Mouse (Mus musculus) stomach, postnatal 0 days (tissue): ENCODE results near the gene Rpl11. TPM values are rescaled to one million over a fixed set of nuclear protein-coding genes. Genes with fewer than 3 reads are reported as not detected.

ENCODE experiments used
- ATAC-seq: fragments of 200-750 bp; cut with Nextera tagmentation; 2 replicates; pipeline ENCODE4 v1.8.0; 2017; ENCODE audit not compliant: low FRiP score, low TSS enrichment
- DNase-seq: peaks from one replicate; pipeline ENCODE4 v3.0.0-alpha.2; 2016; ENCODE audit warnings: low spot score
- H3K27ac ChIP-seq: fragments of 300-500 bp; sonication (generic); replicated peaks from 2 replicates; pipeline ENCODE4 v1.5.1; 2014; ENCODE audit warnings: mild to moderate bottlenecking, control low read depth
- H3K27me3 ChIP-seq: fragments of 300-500 bp; sonication (generic); 2 replicates; pipeline ENCODE4 v1.6.1; 2014; ENCODE audit warnings: low read length; ENCODE audit not compliant: control insufficient read depth, insufficient read depth
- H3K36me3 ChIP-seq: fragments of 300-500 bp; sonication (generic); 2 replicates; pipeline ENCODE4 v1.6.1; 2014; ENCODE audit warnings: low read length, mixed read lengths; ENCODE audit not compliant: control insufficient read depth, insufficient read depth
- H3K4me1 ChIP-seq: fragments of 300-500 bp; sonication (generic); replicated peaks from 2 replicates; pipeline ENCODE4 v1.6.1; 2014; ENCODE audit warnings: antibody characterized with exemption; ENCODE audit not compliant: control insufficient read depth, insufficient read depth
- H3K4me2 ChIP-seq: fragments of 300-500 bp; sonication (generic); replicated peaks from 2 replicates; pipeline ENCODE4 v1.6.1; 2014; ENCODE audit warnings: low read depth, mild to moderate bottlenecking, control low read depth, moderate library complexity
- H3K4me3 ChIP-seq: fragments of 300-500 bp; sonication (generic); 2 replicates; pipeline ENCODE4 v1.5.1; 2014; ENCODE audit warnings: low read depth, low read length, control low read depth
- H3K9ac ChIP-seq: fragments of 300-500 bp; sonication (generic); 2 replicates; pipeline ENCODE4 v1.6.1; 2014; ENCODE audit warnings: mild to moderate bottlenecking, low read length, control low read depth, mixed read lengths
- H3K9me3 ChIP-seq: fragments of 300-500 bp; sonication (generic); 2 replicates; pipeline ENCODE4 v1.6.1; 2016; ENCODE audit warnings: low read length; ENCODE audit not compliant: control insufficient read depth
- CTCF ChIP-seq: IDR thresholded peaks from 2 replicates; pipeline ENCODE4 v1.5.1; 2016; ENCODE audit warnings: antibody characterized with exemption, low read depth, mild to moderate bottlenecking, moderate library complexity
- EP300 ChIP-seq: optimal IDR thresholded peaks from 2 replicates; pipeline ENCODE3; 2016; ENCODE audit warnings: antibody characterized with exemption
- WGBS: fragments of 180-500 bp; shearing (Covaris S2); extraction: QIAGEN DNeasy Blood & Tissue Kit; methylation state at CpG from one replicate; pipeline ENCODE4 v1.1.7; 2014; 5-methylcytosine and 5-hydroxymethylcytosine counted together
- polyA plus RNA-seq: library from polyadenylated mRNA; unstranded; fragments of >200 nt; fragmentation: Nextera tagmentation; extraction: Ambion mirVana; gene quantifications from 2 replicates; pipeline ENCODE4 v1.2.1, GENCODE M21; 2015

The Rpl11 gene
- polyA plus RNA-seq, 1 experiment from 2014 or later, result 402 TPM

DNA sequence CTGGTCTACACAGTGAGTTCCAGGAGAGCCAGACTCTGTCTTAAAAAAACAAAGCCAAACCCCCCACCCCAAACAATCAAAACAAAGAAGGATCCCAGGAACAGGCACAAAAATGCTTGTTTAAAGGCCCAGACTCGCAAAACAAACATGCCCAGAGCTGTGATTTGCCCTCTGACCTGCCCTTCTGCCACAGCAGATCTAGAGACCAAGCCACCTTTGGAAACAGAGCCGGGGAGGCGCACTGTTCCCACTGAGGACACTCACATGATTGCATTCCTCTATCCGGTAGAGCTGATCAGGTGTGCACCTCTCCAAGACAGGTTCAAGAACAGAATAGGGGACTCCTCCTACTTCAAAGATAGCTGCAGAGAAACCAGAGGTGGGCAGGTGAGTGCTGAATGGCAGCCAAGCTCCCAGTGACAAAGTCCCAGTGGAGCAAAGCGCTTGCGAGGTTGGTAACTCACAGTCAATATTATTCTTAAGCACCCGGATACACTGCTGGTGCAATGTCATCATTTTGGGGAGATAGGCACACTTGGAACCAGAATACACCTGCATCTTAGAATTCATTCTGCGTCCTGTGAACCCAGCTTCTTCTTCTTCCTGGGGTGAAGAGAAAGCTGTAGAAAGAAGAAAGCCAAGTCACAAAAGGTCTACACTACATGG is 44.3 kb downstream of the Rpl11 start:
- Histone ChIP-seq H3K9ac (no peak overlapping the region), H3K4me1 (no peaks in the 10 kb centered on the region), H3K27ac (no peak overlapping the region), H3K27me3 (no peaks in the 10 kb centered on the region), H3K36me3 (peaks cover 54% of the 10 kb centered on the region), H3K4me3 (no peak overlapping the region), H3K9me3 (no peaks in the 10 kb centered on the region), H3K4me2 (no peak overlapping the region)
- TF ChIP-seq EP300, result no peak
- TF ChIP-seq CTCF, result no peak
- 80% methylated on average over 8 of the region's 8 CpGs for WGBS
- ATAC-seq (no peak), DNase-seq (no peak)

DNA sequence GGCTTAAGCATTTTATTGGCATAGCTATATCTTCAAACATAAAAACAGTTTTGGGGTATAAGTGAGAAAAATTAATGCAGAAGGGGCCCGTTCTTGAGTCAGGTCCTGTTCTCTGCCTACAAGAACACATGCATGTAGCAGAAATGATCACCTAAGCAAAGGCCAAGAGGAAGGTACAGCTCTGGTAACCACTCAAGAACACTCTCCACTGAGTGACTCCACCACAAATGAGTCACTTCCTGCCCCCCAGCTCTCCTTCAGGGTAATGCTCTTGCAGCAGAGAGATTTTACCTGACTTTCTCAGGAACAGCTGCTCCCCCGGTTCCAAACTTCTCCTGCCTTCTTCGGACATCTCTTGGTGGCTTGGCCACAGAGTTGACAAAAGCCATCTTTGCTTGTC is 46.4 kb downstream of the Rpl11 start:
- DNase-seq (no peak), ATAC-seq (no peak)
- Histone ChIP-seq H3K9me3 (no peaks in the 10 kb centered on the region), H3K27me3 (no peaks in the 10 kb centered on the region), H3K27ac (no peak overlapping the region), H3K4me2 (no peak overlapping the region), H3K9ac (no peak overlapping the region), H3K4me3 (no peak overlapping the region), H3K36me3 (peaks cover 63% of the 10 kb centered on the region), H3K4me1 (no peaks in the 10 kb centered on the region)
- WGBS, result 83% methylated on average over 3 of the region's 3 CpGs
- no peak for TF ChIP-seq EP300
- TF ChIP-seq CTCF, result no peak

DNA sequence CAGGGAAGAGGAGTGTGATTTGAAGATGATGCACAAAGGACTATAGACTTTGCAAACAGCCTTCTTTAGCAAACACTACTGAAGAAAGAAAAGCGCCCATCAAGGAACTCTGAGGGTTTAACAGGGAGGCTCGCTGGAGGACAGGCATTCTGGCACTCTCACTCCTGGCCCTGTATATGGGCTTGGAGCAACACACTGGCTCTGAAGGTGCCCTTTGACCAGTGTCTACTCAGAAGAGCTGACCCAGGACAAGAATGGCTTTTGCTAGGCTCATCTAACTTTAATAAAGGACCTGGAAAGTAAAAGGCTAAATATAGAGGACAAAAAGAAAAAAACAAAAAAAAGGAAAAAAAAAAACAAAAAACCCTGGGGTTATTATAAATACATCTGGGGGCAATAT is 48.3 kb downstream of the Rpl11 start:
- DNase-seq (no peak), ATAC-seq (no peak)
- Histone ChIP-seq H3K36me3 (peaks cover 48% of the 10 kb centered on the region), H3K9ac (no peak overlapping the region), H3K9me3 (no peaks in the 10 kb centered on the region), H3K4me1 (no peaks in the 10 kb centered on the region), H3K4me2 (no peak overlapping the region), H3K4me3 (no peak overlapping the region), H3K27me3 (no peaks in the 10 kb centered on the region), H3K27ac (no peak overlapping the region)
- TF ChIP-seq CTCF (no peak), EP300 (no peak)
- 84% methylated on average over 2 of the region's 2 CpGs for WGBS

DNA sequence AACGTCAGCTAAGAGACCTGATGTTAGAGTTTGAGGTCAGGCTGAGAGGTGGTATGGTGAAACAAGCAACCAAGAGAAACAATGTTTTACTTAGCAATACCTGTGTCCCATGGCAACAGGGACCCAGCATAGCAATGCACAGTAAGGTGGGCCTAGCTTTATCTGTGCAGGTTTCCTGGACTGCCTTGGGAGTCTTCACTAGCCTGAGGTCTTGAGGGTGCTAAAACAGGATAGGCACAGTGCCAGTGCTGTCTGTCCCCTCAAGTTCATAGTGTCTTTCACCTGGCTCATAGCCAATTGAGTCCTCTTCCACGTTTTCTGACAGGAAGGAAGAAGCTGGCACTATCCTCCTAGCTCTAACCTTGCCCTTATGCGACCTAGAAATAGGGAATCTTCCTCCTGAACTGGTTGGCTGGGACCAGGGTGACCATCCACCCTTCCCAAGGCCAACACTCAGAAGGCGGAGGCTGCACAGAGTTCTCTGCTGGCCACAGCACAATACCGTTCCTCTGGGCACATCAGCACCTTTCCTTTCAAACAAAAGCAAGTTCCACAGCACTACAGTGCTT is 49.0 kb downstream of the Rpl11 start:
- WGBS, result 80% methylated on average over 5 of the region's 5 CpGs
- no peak overlapping the region for H3K4me2 ChIP-seq
- H3K9me3 ChIP-seq, result no peaks in the 10 kb centered on the region
- TF ChIP-seq EP300 (no peak), CTCF (no peak)
- H3K27ac ChIP-seq, result no peak overlapping the region
- peaks cover 46% of the 10 kb centered on the region for H3K36me3 ChIP-seq
- no peak for ATAC-seq
- H3K9ac ChIP-seq, result no peak overlapping the region
- no peak overlapping the region for H3K4me3 ChIP-seq
- H3K4me1 ChIP-seq, result no peaks in the 10 kb centered on the region
- H3K27me3 ChIP-seq, result no peaks in the 10 kb centered on the region
- no peak for DNase-seq

DNA sequence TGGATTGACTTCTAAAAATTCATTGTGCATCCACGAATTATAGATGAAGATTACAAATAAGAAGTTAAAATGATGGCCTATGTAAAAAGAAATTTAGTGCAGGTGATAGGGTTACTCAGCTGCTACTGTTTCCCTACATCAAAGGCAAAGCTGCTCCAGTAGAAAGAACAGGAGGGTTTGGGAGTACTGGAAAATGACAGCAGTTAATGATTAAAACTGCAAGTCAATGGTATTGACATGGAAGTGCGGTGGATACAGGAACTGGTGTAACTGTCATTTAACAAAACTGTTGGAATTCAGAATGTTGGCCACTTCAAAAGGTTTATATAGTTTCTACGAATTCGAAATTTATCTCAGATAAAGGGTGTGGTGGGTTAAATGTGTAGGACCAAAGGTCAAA is 58.1 kb downstream of the Rpl11 start:
- WGBS, result 80% methylated on average over 4 of the region's 4 CpGs

DNA sequence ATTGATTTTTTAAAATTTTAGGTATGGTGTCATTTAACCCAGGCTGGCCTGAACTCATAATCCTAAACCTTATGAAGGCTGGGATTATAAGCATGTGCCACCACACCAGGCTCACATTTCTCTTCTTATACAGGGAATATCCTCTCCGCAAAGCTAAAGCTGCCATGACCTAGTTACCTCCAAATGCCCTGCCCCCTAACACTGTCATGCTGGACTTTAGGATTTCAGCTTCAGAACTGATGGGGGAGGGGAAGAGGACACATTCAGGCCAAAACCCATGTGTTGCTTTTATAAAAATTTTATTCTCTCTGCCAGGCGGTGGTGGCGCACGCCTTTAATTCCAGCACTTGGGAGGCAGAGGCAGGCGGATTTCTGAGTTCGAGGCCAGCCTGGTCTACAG is 59.3 kb downstream of the Rpl11 start:
- Histone ChIP-seq H3K27ac (no peak overlapping the region), H3K9me3 (no peaks in the 10 kb centered on the region), H3K27me3 (no peaks in the 10 kb centered on the region), H3K9ac (no peak overlapping the region), H3K36me3 (no peaks in the 10 kb centered on the region), H3K4me3 (no peak overlapping the region), H3K4me2 (no peak overlapping the region), H3K4me1 (no peaks in the 10 kb centered on the region)
- DNase-seq (no peak), ATAC-seq (no peak)
- TF ChIP-seq EP300 (no peak), CTCF (no peak)
- 94% methylated on average over 6 of the region's 6 CpGs for WGBS

More for the DNA sequence above, 58.1 kb downstream of the Rpl11 start:
- H3K4me1 ChIP-seq, result no peaks in the 10 kb centered on the region
- ATAC-seq, result no peak
- no peaks in the 10 kb centered on the region for H3K9me3 ChIP-seq
- no peak overlapping the region for H3K4me3 ChIP-seq
- no peaks in the 10 kb centered on the region for H3K27me3 ChIP-seq
- no peak overlapping the region for H3K27ac ChIP-seq
- TF ChIP-seq EP300, result no peak
- no peak overlapping the region for H3K9ac ChIP-seq
- no peak overlapping the region for H3K4me2 ChIP-seq
- H3K36me3 ChIP-seq, result no peaks in the 10 kb centered on the region
- DNase-seq, result no peak
